Mouse (Mus musculus) liver, embryonic 16.5 days (tissue): ENCODE measurements around the gene Slc28a1. TPM values are rescaled to one million over a fixed set of nuclear protein-coding genes. Genes with fewer than 3 reads are reported as not detected.
A peak's percentile ranks its signal among the peaks of the same experiment; 100 is the strongest.

Experiments
- ATAC-seq: fragments of 200-750 bp; cut with Nextera tagmentation; 2 replicates; pipeline ENCODE4 v1.8.0; 2017; ENCODE audit warnings: low read depth, mild to moderate bottlenecking, moderate number of reproducible peaks, moderate library complexity
- H3K27ac ChIP-seq: fragments of 300-500 bp; sonication (generic); 2 replicates; pipeline ENCODE4 v1.5.1; 2014; ENCODE audit warnings: mild to moderate bottlenecking, low read length
- H3K27me3 ChIP-seq: fragments of 300-500 bp; sonication (generic); 2 replicates; pipeline ENCODE4 v1.6.1; 2014; ENCODE audit warnings: low read depth, low read length, mixed read lengths; ENCODE audit not compliant: control insufficient read depth, insufficient read depth
- H3K36me3 ChIP-seq: fragments of 300-500 bp; sonication (generic); 2 replicates; pipeline ENCODE4 v1.6.1; 2014; ENCODE audit warnings: mild to moderate bottlenecking; ENCODE audit not compliant: control insufficient read depth, insufficient read depth
- H3K4me1 ChIP-seq: fragments of 300-500 bp; sonication (generic); 2 replicates; pipeline ENCODE4 v1.6.1; 2014; ENCODE audit warnings: low read depth, low read length, mixed read lengths; ENCODE audit not compliant: control insufficient read depth
- H3K4me2 ChIP-seq: fragments of 300-500 bp; sonication (generic); 2 replicates; pipeline ENCODE4 v1.6.1; 2014; ENCODE audit warnings: low read depth, low read length, mixed read lengths
- H3K4me3 ChIP-seq: fragments of 300-500 bp; sonication (generic); 2 replicates; pipeline ENCODE4 v1.5.1; 2014; ENCODE audit warnings: low read depth, mild to moderate bottlenecking, low read length
- H3K9ac ChIP-seq: fragments of 300-500 bp; sonication (generic); 2 replicates; pipeline ENCODE4 v1.6.1; 2014; ENCODE audit warnings: low read depth, low read length
- H3K9me3 ChIP-seq: fragments of 300-500 bp; sonication (generic); replicated peaks from 2 replicates; pipeline ENCODE4 v1.6.1; 2016; ENCODE audit warnings: low read length; ENCODE audit not compliant: control insufficient read depth
- WGBS: fragments of 180-500 bp; shearing (Covaris S2); extraction: QIAGEN DNeasy Blood & Tissue Kit; methylation state at CpG from one replicate; pipeline ENCODE4 v1.1.7; 2014; ENCODE audit not compliant: insufficient replicate concordance; 5-methylcytosine and 5-hydroxymethylcytosine counted together
- polyA plus RNA-seq: library from polyadenylated mRNA; unstranded; fragments of >200 nt; fragmentation: Nextera tagmentation; extraction: Ambion mirVana; gene quantifications from 2 replicates; pipeline ENCODE4 v1.2.1, GENCODE M21; 2015

The Slc28a1 gene
- polyA plus RNA-seq, 1 experiment from 2014 or later: 0.96 TPM

GRCm38 (mm10) chr7:81112686-81113360 is 1.8 kb upstream of the Slc28a1 start:
- no peak for ATAC-seq
- no peaks in the 10 kb centered on the region for H3K36me3 ChIP-seq

GRCm38 (mm10) chr7:81121099-81121498 is 6.5 kb downstream of the Slc28a1 start:
- Histone ChIP-seq H3K4me1 (peaks cover 27% of the 10 kb centered on the region), H3K4me3 (no peak overlapping the region), H3K36me3 (no peaks in the 10 kb centered on the region), H3K27me3 (no peaks in the 10 kb centered on the region), H3K9me3 (no peaks in the 10 kb centered on the region), H3K27ac (no peak overlapping the region), H3K4me2 (no peak overlapping the region), H3K9ac (no peak overlapping the region)
- ATAC-seq: no peak
- 29% methylated on average over 3 of the region's 3 CpGs for WGBS

More at GRCm38 (mm10) chr7:81112686-81113360, 1.8 kb upstream of the Slc28a1 start:
- peaks cover 3% of the 10 kb centered on the region; the same call in 1 of the 2 replicates for H3K4me1 ChIP-seq
- no peak overlapping the region for H3K4me3 ChIP-seq
- no peak overlapping the region for H3K27ac ChIP-seq
- no peaks in the 10 kb centered on the region for H3K9me3 ChIP-seq
- no peak overlapping the region for H3K9ac ChIP-seq
- H3K4me2 ChIP-seq: no peak overlapping the region
- WGBS: 35% methylated on average over 6 of the region's 6 CpGs
- H3K27me3 ChIP-seq: no peaks in the 10 kb centered on the region

- no peak overlapping the region for H3K27ac ChIP-seq
- no peak for ATAC-seq
- peak overlapping the region; percentile 57; the same call in 1 of the 2 replicates for H3K4me2 ChIP-seq
- H3K9ac ChIP-seq: no peak overlapping the region
- no peaks in the 10 kb centered on the region for H3K27me3 ChIP-seq
- H3K9me3 ChIP-seq: no peaks in the 10 kb centered on the region
- H3K4me1 ChIP-seq: peaks cover 27% of the 10 kb centered on the region
- H3K36me3 ChIP-seq: no peaks in the 10 kb centered on the region
- 33% methylated on average over 2 of the region's 2 CpGs for WGBS
- H3K4me3 ChIP-seq: peak overlapping the region; percentile 31; the same call in 1 of the 2 replicates
Measured at GRCm38 (mm10) chr7:81122808-81123207, 8.2 kb downstream of the Slc28a1 start.

- Histone ChIP-seq H3K4me1 (peaks cover 27% of the 10 kb centered on the region), H3K4me2 (peak overlapping the region; percentile 57; the same call in 1 of the 2 replicates), H3K4me3 (peak overlapping the region; percentile 31), H3K27me3 (no peaks in the 10 kb centered on the region), H3K27ac (no peak overlapping the region), H3K9ac (no peak overlapping the region), H3K36me3 (no peaks in the 10 kb centered on the region), H3K9me3 (no peaks in the 10 kb centered on the region)
- WGBS: 31% methylated on average over 5 of the region's 5 CpGs
- ATAC-seq: peak; percentile 56
Measured at GRCm38 (mm10) chr7:81123553-81123952, 9.0 kb downstream of the Slc28a1 start.

GRCm38 (mm10) chr7:81124773-81125172 is 10.2 kb downstream of the Slc28a1 start:
- H3K4me2 ChIP-seq: peak overlapping the region; percentile 57
- H3K9ac ChIP-seq: 0 out of 2 replicates have a peak overlapping the region, but pooled peaks have one; percentile 4

GRCm38 (mm10) chr7:81125215-81126175 is 10.9 kb downstream of the Slc28a1 start:
- ATAC-seq: no peak
- Histone ChIP-seq H3K36me3 (no peaks in the 10 kb centered on the region), H3K27me3 (no peaks in the 10 kb centered on the region), H3K27ac (peak overlapping the region; percentile 46; the same call in 1 of the 2 replicates), H3K4me2 (peak overlapping the region; percentile 57), H3K9ac (0 out of 2 replicates have a peak overlapping the region, but pooled peaks have one; percentile 4), H3K9me3 (no peaks in the 10 kb centered on the region), H3K4me1 (peaks cover 27% of the 10 kb centered on the region), H3K4me3 (peak overlapping the region; percentile 29)
- whole genome bisulfite sequencing: 67% methylated on average over 10 of the region's 10 CpGs

More at GRCm38 (mm10) chr7:81124773-81125172, 10.2 kb downstream of the Slc28a1 start:
- ATAC-seq: peak; percentile 88
- peak overlapping the region; percentile 46; the same call in 1 of the 2 replicates for H3K27ac ChIP-seq
- H3K9me3 ChIP-seq: no peaks in the 10 kb centered on the region
- 45% methylated on average over 8 of the region's 8 CpGs for WGBS
- peaks cover 27% of the 10 kb centered on the region for H3K4me1 ChIP-seq
- H3K36me3 ChIP-seq: no peaks in the 10 kb centered on the region
- no peaks in the 10 kb centered on the region for H3K27me3 ChIP-seq
- H3K4me3 ChIP-seq: peak overlapping the region; percentile 29

- 62% methylated on average over 7 of the region's 7 CpGs for WGBS
- no peaks in the 10 kb centered on the region for H3K27me3 ChIP-seq
- no peaks in the 10 kb centered on the region for H3K4me1 ChIP-seq
- no peak overlapping the region for H3K4me2 ChIP-seq
- no peaks in the 10 kb centered on the region for H3K36me3 ChIP-seq
- no peak overlapping the region for H3K4me3 ChIP-seq
- no peak overlapping the region for H3K9ac ChIP-seq
- H3K9me3 ChIP-seq: no peaks in the 10 kb centered on the region
- ATAC-seq: no peak
- no peak overlapping the region for H3K27ac ChIP-seq
Measured at GRCm38 (mm10) chr7:81131864-81132263, 17.3 kb downstream of the Slc28a1 start.

GRCm38 (mm10) chr7:81132851-81133279 is 18.3 kb downstream of the Slc28a1 start:
- Histone ChIP-seq H3K4me1 (no peaks in the 10 kb centered on the region), H3K4me3 (no peak overlapping the region), H3K9me3 (no peaks in the 10 kb centered on the region), H3K9ac (no peak overlapping the region), H3K27ac (no peak overlapping the region), H3K27me3 (no peaks in the 10 kb centered on the region), H3K4me2 (no peak overlapping the region), H3K36me3 (no peaks in the 10 kb centered on the region)
- no peak for ATAC-seq
- 45% methylated on average over 2 of the region's 2 CpGs for WGBS
